Mouse (Mus musculus): ENCODE results near the gene Tubb4b.
A peak's percentile ranks its signal among the peaks of the same experiment; 100 is the strongest.
"Not testable (repeated sequence)": the region's sequence is repeated elsewhere in the genome, so short reads cannot be mapped to it uniquely, and the experiment has no call there.

Gene Tubb4b

DNA sequence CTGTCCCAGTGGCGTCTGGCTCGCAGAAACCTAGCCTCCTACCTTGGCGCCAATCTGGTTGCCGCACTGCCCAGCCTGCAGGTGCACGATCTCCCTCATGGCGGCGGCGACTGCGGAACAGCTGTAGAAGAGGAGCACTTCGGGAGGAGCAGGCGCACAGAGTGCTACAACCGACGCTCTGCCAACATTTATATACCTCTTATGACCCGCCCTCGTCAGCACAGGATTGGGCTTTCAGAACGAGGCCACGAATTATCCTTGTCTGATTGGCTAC, at the start of gene Tubb4b:
Gene Tubb4b (minus strand): TSS at position 211 of the 274 bp plus-strand sequence.
- no peak for DNase-seq (ENCODE audit: low read depth, low spot score)

DNA sequence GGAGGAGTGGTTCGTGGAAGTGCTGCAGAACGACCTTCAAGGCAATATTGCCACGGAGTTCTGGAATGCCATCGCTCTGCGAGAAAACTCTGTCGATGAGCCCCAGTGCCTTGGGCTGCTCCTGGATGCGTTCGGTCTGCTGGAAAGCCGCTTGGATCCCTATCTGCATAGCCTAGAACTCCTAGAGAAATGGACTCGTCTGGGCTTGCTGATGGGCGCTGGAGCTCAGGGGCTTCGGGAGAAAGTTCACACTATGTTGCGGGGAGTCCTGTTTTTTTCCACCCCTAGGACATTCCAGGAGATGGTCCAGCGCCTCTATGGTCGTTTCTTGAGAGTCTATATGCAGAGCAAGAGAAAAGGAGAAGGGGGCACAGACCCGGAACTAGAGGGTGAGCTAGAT, 48.5 kb upstream of the Tubb4b start:
- no peak for DNase-seq (ENCODE audit: low read depth, low spot score)

DNA sequence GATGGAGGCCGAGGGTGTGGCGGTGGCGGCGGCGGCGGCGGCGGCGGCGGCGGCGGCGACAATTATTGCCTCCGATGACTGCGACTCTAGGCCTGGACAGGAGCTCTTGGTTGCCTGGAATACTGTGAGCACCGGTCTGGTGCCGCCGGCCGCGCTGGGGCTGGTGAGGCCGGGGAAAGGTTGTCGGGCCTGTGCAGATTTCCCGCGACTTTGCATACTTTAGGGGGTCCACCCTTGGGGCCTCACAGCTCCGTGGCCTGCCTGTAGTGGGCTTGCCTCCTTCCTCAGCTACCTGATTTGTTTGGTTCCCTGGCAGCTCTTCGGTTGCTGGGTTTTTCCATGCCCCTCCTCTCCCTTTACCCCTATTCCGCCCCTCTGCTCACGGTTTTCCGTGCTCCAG, 48.0 kb upstream of the Tubb4b start:
- no peak for DNase-seq (ENCODE audit: low read depth, low spot score)

DNA sequence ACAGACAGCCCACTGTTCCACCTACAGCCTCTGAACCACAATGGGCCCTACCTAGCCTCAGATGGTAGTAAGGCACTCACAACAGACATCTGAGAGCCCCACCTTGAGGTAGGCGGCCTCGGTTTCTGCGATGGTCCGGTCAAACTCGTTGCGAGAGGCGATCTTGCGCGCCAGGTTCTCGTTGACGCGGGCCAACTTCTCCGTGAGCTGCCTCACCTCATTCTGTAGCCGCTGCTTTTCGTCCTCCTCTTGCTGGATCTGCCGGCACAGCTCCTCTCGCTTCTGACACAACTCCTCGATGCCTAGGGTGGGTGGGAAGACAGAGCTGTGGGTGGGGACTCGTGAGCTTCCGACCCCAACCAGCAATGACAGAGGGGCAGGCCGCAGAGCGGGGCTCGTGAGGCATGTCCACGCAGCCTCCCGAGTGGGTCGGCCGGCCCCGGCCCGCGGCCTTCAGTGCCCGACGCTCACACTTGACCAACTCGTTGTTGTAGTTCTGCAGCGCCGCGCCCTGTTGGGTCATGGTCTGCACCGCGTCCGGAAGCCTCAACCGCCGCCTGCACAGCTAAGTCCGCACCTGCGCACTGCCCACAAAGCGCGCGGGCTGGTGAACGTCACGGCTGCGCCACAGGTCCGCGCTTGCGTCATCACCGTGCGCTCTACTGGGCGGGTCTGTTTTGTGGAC, 47.5 kb upstream of the Tubb4b start, which contains the start of the genes Ssna1 and Anapc2:
Gene Ssna1 (minus strand): TSS at position 612 of the 685 bp plus-strand sequence.
Gene Anapc2 (plus strand): TSS at position 652 of the 685 bp plus-strand sequence.
- DNase-seq (ENCODE audit: low read depth, low spot score): peak; percentile 92

DNA sequence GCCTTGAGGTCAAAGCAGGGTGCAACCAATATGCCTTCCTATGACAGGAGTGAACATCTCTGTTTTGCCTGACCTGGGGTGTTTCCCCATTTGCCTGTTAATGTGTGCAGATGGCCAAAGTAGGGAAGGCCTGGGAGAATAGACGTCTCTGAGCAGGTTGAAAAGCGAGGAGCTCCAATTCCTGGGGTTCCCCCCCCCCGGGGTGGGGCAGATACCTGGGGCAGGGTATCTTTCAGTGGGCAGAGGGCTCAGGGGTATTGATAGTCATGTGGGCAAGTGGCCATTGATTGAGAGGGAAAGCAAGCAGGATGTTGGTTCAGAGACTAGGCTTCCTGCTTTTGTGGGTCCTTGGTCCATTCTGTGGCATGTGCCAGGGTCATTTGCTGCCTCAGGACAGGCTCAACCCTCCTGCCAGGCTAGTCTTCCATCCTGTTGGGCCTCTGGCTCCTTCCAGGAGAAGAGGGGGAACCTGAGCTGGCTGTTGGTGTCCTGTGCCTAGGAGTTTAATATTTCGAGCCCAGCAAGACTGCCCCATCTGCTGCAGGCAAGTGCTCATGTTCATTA, 43.3 kb upstream of the Tubb4b start:
- no peak for DNase-seq (ENCODE audit: low read depth, low spot score)

DNA sequence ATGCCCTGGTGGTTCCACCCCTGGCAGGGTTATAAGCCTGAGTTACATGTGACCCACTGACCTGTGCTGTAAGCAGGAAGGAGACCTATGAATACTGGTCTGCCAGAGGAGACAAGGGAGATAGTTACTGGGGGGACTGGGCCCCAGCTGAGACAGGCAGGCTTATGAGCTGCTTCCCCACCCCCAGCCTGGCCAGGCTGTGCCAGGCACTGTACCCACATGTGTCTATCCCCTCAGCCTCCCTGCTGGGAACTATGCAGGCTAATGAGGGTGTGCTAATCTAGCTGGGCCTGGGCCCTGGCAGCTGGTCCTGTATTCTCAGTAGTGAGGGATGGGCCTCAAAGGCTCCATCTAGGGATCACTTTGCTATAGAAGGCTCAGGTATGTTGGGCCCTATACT, 42.7 kb upstream of the Tubb4b start:
- no peak for DNase-seq (ENCODE audit: low read depth, low spot score)

DNA sequence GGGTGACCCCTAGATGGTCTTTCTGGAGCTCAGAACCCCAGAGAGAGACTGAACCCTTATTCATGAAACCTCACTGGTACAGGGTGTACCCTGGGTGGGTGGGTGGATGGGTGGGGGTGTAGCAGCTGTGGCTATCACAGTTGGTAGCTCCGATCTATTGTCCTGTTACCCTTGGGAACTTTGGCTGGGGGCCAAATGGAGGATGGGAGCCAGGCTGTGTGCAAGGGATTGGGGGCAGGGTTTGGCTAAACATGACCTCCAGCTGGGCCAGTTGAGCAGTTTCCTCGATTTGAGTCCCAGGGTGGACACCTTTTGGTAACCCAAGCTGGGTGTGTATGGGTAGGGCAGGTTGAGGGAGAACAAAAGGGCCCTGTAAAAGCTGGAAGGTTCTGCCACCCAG, 42.2 kb upstream of the Tubb4b start:
- no peak for DNase-seq (ENCODE audit: low read depth, low spot score)

DNA sequence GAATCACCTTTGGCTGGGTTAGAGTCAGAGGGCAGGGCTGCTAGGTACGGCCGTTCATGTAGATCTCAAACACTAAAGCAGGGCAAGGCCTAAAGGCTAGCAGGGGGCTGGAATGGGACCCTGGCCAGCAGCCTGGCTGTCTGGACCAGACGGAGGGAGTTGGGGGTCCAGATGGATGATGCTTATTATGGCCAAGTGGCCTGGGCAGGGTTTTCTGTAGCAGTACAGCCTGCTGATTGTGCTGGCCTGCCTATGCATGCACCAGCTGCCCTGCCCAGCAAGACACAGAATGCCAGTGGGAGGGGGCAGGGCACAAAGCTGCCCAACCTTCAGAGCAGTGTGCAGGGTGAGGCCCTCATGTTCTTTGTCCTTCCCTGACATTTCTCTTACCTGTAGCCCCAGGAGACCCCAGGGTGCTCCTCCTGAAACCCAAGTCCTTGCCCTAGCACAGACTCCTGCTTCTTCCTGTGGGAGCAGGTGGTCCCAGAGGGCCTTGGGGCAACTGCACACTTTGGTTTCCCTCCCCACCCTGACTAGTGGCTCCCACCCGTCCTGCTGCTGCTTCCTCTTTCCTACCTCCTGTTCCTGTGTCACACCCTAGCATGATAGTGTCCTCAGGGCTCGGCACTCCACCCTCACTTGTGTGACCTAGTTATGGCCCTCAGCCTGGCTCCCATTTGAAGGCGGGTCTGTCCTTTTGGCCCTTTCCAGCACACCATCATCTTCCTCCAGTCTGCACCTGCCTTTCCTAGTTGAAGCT, 41.6 kb upstream of the Tubb4b start:
- no peak for DNase-seq (ENCODE audit: low read depth, low spot score)

DNA sequence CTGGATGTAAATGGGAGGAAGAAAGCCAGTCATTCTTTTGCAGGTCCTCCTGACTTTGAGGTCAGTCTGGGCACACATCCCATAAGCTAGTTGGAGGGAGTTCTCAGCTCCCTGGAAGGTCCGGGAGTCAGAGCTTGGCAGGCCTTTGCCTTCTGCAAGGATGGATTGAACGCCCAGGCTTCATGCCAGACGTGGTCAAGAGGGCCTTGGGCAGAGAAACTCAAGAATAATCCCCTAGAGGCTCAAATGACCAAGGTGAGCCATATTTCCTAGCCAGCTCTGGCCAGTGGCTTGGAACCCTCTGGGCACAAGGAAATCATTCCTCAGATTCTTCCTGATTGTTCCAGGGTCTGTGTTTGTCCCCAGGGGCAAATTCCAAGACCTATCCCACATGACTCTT, 40.3 kb upstream of the Tubb4b start:
- no peak for DNase-seq (ENCODE audit: low read depth, low spot score)

DNA sequence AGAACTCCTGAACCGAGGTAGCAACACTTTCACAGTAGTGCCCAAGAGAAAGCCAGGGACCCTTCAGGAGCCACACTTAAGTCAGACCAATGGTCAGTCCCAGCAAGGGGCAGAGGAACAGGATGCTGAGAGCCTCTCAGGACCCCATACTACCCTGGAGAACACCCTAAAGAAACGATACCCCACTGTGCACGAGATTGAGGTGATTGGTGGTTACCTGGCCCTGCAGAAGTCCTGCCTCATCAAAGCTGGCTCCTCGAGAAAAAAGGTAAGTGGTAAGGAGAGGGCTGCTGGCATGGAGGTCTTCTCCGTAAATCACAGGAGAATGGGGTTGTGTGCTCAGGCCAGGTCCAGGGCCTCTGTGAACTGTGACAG, 39.8 kb upstream of the Tubb4b start:
- no peak for DNase-seq (ENCODE audit: low read depth, low spot score)

DNA sequence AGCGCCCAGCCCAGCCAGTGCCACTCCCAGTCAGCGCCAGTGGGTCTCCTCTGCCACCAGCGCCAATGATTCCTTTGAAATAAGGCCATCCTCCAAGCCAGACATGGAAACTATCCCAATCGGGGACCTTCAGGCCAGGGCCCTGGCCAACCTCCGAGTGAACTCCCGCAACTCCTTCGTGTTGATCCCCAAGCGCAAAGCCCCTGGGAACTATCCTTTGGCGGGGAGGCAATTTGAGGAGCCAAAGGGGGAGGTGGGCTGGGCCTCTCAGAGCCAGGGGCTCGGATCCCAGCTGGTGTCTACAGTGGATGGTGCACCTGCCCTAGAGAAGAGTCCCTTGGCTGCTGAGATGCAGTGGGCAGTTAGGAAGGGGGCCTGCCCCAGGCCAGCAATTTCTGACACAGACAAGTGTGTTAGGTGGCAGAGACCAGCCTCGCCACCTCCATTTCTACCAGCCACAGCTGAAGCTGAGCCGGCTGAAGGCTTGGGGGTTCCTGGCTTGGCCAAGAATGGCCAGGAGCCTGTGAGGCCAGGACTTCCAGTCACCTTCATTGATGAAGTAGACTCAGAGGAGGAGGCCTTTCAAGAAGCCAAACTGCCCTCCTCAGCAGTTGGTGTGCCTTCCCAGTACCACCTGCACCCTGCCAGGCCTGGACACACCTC, 39.3 kb upstream of the Tubb4b start:
- DNase-seq (ENCODE audit: low read depth, low spot score): no peak

DNA sequence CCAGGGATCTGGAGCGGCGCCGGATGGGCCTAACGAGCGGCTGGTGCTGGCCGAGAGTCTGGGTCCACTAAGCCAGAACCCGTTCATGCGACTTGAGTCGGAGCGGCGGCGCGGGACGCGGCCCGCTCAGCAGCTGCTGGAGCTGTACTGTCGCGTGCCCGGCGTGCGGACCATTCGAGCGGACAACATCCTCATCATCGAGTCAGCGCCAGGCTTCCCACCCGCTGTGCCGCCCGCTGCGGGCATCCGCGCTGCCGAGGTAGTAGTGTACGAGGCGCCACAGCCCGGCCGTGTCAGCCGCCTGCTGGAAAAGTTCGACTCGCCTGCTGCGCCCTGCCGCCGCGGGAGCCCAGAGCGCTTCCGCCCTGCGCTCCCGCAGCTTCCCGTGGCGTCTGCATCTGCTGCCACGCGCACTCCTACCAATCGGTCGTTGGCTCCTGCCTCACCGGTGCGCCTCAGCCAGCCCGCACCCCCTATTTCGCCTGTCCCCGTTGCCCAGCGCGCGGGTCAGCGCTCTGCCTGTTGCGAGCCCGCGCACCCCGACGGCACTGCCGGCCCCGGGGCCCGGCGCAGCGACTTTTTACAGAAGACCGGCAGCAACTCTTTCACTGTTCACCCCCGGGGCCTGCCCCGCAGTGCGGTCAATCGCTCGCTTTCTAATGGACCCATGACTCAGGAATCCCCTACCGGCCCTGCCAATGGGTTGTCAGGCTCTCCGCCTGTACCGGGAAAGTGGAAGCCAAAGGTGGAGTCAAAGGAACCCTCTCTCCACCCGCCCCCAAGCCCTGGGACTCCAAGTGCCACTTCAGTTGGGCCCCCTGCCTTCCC, 38.5 kb upstream of the Tubb4b start:
- DNase-seq (ENCODE audit: low read depth, low spot score): no peak

DNA sequence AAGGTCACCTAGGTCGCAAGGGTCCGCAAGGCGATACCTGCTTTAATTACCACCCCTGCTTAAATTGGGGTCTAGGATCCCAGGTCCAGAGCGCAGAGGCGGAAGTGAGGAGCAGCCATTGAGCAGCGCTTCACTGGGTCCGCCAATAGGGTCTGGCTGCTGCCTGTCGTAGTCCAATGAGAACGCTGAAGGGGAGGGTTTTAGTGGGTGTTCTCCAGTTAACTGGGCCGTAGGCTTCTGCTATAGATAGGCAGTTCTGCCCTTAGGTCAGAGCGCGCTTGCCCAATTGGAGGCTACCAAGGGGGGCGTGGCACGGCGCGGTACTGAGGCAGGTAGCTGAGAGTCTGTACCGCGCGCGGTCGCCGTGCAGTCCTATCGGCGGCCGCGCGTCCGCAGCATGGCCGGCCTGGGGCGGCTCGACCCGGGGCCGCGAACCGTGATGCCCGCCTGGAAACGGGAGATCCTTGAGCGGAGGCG, 37.8 kb upstream of the Tubb4b start, which contains the start of gene Tprn:
Gene Tprn (plus strand): TSS at position 328 of the 477 bp plus-strand sequence.
- DNase-seq (ENCODE audit: low read depth, low spot score): peak; percentile 87

DNA sequence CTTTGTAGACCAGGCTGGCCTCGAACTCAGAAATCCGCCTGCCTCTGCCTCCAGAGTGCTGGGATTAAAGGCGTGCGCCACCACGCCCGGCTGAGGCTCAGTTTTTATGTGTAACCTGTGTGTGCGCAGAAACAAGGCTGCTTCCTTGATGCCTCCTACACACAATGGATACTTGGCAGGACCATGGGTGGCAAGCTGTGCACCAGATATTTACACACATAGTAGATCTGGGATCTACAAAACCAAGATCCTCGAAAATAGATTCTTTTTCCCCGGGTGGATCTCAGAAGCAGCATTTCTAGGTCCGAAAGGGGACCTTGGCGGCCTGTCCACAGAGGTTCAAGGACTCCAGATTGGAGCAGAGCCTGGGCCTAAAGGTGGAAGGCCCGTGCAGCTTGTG, 37.4 kb upstream of the Tubb4b start:
- DNase-seq (ENCODE audit: low read depth, low spot score): no peak

DNA sequence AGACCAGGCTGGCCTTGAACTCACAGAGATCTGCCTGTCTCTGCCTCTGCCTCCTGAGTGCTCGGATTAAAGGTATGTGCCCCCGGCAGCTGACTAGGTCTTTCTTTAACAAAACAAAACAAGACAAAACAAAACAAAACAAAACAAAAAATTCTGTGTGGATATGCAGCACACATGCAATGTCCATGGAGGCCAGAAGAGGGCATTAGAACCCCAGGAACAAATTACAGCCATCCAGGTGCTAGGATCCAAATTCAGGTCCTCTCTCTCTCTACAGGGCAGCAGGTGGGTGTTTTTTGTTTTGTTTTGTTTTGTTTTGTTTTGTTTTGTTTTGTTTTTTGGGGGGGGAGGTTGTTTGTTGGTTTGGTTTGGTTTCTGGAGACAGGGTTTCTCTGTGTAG, 34.4 kb upstream of the Tubb4b start:
- DNase-seq (ENCODE audit: low read depth, low spot score): no peak

DNA sequence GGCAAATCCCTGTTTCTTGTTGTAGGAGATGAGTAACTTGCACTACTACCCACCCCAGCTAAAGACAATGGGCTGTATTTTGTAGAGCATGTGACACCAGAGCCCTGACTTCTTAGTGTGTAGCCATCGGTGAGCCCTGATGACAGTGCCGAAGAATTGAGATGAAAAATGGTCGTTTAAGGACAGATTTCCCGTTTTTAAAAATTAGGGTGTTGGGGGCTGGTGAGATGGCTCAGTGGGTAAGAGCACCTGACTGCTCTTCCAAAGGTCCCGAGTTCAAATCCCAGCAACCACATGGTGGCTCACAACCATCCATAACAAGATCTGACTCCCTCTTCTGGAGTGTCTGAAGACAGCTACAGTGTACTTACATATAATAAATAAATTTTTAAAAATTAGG, 32.7 kb upstream of the Tubb4b start:
- DNase-seq (ENCODE audit: low read depth, low spot score): not testable (repeated sequence)

DNA sequence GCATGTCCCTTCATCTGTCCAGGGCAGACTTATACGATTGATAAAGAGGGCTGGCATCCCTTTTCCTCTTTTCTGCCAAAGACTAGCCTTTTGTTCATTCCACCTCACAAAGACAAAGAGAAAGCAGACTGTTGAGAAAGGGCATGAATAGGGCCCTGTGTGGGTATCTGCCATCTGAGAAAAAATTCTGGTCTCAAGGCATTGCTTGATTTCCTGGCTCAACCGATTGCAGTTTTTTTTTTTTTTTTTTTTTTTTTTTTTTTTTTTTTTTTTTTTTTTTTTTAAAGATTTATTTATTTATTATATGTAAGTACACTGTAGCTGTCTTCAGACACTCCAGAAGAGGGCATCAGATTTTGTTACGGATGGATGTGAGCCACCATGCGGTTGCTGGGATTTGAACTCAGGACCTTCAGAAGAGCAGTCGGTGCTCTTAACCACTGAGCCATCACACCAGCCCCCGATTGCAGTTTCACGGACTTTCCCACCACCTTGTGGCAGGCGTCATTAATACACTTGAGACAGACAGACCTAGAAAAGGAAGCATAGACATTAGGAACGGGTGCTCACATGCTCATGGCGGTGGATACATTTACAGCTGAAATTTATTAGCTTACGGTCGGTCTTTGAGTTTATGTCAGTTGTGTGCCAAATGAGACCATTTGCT, 32.1 kb upstream of the Tubb4b start:
- not testable (repeated sequence) for DNase-seq (ENCODE audit: low read depth, low spot score)

DNA sequence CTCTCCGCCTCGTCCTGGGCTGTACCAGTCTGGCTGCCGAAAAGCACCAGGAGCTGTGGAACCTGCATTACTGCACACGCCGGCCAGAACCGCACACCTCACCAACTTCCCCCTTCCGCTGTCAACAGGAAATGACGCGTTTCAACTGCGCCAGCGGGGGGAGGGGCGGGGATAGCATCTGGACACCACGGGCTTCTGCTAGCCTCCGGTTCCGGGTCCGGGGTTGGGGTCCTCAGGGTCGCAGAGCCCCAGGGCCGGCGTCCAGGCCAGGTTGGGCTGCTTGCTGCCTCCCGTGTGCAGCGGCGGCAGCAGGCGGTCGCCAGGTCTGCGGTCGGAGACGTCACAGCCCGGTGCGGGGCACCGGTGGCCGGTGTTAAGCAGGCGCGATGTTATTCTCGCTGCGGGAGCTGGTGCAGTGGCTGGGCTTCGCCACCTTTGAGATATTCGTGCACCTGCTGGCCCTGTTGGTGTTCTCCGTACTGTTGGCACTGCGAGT, 30.8 kb upstream of the Tubb4b start, which contains the start of gene Tmem203:
Gene Tmem203 (plus strand): TSS at position 156 of the 496 bp plus-strand sequence.
- peak; percentile 87 for DNase-seq (ENCODE audit: low read depth, low spot score)

DNA sequence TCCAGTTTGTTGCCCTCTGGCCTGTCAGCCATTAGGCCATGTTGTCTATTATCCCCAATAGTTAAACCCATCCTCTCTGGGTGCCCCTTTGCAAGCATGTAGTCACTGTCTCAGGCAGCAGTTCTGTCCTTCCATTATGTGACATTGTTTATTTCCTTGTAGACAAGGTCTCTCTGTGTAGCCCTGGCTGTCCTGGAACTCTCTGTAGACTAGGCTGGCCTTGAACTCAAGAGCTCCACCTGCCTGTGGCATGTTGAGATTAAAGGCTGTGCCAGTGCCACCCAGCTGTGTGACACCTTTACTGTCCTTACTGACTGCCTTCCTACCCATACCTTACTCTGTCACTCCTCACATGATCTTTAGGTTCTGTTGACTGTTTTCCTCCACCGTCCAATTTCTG, 27.8 kb upstream of the Tubb4b start:
- DNase-seq (ENCODE audit: low read depth, low spot score): no peak
